Mouse (Mus musculus): ENCODE data around the gene Tmem95.

Tmem95 gene

GRCm38 (mm10) chr11:69910781-69911560 is 33.2 kb upstream of the Tmem95 start:
- in situ Hi-C loops (cut with MboI, MseI): no loop called here

GRCm38 (mm10) chr11:69910177-69910576 is 32.4 kb upstream of the Tmem95 start:
- in situ Hi-C loops (cut with MboI, MseI): no loop called here

DNA sequence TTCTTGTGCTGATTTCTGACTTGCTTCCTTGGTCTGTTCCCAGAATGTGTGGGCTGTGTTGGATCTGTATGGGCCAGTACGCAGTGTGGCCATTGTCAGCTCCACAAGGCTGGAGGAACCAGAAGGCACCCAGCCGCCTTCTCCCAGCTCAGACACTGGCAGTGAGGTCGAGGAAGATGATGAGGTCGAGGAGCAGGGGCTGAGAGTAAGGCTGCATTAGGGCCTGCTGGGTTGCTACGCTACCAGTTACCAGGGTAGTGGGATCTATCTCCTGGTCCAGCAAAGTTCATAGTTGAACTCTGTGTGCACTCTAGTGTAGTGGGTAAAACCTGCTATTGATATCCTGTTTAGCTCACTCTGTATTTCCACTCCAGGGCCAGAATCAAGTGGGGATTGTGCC is 31.4 kb upstream of the Tmem95 start:
- in situ Hi-C loops (cut with MboI, MseI): no loop called here

- in situ Hi-C loops (cut with MboI, MseI): no loop called here
Observed at GRCm38 (mm10) chr11:69908645-69909044, 30.8 kb upstream of the Tmem95 start.

- in situ Hi-C loops (cut with MboI, MseI): no loop called here
Observed at GRCm38 (mm10) chr11:69904311-69904710, 26.5 kb upstream of the Tmem95 start.

DNA sequence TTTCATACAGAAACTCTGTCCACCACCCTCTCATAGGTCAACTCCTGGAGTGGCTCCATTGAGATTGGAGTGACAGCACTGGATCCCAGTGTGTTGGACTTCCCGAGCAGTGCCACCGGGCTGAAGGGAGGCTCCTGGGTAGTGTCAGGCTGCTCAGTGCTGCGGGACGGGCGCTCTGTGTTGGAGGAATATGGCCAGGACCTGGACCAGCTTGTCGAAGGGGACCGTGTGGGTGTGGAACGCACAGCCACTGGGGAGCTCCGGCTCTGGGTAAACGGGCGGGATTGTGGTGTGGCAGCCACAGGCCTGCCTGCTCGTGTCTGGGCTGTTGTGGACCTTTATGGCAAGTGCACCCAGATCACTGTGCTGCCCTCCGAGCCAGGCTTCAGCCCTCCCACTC is 25.2 kb upstream of the Tmem95 start:
- in situ Hi-C loops (cut with MboI, MseI): no loop called here

GRCm38 (mm10) chr11:69901993-69902392 is 24.2 kb upstream of the Tmem95 start:
- in situ Hi-C loops (cut with MboI, MseI): no loop called here

DNA sequence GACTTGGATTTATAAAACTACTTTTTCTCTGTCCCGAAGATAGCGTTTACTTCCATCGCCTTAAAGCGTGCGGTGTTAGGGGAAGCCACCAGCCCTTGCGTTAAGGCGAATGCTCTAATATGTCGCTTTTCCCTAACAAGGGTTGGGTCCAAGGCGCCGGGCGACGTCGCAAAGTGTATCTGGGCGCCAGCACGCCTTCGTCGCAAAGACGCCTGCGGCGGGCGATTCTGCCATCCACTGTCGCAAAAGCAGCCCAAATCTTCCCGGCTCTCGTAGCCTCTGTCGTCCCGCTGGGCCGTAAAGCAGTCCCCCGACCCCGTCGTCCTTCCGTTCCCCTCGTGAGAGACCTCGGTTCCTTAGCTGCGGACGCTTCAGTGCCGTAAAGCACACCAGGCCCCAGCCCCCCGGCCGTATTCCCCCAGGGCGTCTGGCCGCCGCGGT is 23.6 kb upstream of the Tmem95 start:
- in situ Hi-C loops (cut with MboI, MseI): no loop called here

DNA sequence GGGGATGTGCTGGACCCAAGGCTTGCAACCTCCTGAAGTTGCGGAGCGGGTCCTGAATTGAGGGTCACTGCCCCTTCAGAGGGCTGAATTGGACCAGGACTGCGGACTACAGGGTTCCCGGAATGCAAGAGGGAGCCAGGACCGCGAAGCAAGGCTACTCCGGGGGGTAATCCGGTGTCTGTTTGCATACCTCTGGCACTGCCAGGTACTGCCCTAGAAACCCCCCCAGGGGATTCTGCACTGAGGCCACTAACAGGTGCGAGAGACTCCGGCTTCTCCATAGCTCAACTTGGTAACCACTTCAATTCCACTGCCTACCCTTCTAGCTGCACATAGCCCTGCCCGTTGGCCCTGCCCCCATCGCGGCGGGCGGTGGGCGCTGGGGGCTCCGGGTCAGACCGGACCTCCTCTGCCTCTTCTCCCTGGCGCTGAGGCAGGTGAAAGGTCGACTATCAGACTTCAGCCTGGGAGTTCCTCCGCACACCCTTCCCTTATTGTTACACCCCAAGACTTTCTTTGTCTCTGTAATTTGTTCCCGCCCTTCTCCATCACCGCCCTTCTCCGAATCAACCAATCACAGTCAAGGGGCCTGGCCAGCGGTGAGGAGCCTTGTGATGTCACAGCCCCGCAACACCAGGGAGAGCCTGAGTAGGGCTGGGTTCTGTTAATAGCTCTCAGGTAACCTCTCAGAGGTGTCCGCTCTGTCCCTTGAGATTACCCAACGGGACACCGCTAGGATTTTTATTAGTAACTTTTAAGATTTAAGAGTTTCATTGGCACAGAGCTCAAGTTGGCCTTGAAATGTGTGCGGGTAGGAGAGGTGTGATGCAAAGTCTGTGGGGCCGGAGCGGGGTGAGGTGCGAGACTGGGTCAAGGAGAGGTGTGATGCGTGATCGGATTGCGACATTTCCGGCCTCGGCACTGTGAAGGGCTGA is 22.9 kb upstream of the Tmem95 start, which contains the start of the genes 2810408A11Rik and Neurl4:
TSS of gene 2810408A11Rik (minus strand) at position 517 of the 935 bp plus-strand sequence.
TSS of gene Neurl4 (plus strand) at position 602 of the 935 bp plus-strand sequence.
- in situ Hi-C loops (cut with MboI, MseI): no loop called here

DNA sequence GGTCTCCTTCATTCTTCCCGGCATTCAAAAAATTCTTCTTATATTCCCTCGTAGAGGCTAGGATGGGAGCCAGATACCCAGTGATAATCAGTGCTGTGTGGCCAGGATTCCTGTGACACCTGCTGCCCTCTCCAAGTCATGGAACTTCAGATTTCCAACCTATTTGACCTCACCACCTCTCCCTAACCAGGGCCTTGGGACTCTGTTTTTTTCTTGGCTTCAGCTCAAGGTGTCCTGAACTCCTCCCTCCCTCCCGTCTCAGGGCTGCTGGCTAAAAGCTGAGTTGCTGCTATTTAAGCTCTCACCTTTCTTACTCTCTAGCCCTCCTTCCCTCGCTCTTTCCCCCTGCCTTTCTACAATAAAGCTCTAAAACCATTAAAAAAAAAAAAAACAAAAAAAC is 22.1 kb upstream of the Tmem95 start:
- in situ Hi-C loops (cut with MboI, MseI): no loop called here

GRCm38 (mm10) chr11:69895291-69895690 is 17.5 kb upstream of the Tmem95 start, which contains the start of gene Acap1:
Gene Acap1 (minus strand): TSS chr11:69895539.
- in situ Hi-C loops (cut with MboI, MseI): no loop called here

DNA sequence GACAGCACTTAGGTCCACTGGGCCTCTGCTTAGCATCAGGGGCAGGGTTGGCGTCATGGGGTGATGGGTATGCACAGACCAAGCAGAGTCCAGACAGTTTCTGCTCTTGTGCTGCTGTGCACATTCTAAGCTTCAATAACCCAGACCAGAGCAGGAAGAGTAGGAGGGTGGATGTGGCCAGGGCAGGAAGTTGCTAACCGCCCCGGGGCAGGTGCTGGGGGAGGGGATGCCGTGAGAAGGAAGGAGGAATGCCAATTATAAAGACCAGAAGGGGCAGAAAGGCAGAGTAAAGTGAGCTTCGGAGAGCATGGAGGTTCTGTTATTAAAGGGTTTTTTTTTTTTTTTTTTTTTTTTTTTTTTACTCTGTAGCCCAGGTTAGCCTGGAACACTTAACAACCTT is 16.9 kb upstream of the Tmem95 start:
- in situ Hi-C loops (cut with MboI, MseI): no loop called here

GRCm38 (mm10) chr11:69891482-69891881 is 13.7 kb upstream of the Tmem95 start:
- in situ Hi-C loops (cut with MboI, MseI): no loop called here

- in situ Hi-C loops (cut with MboI, MseI): no loop called here
Observed at GRCm38 (mm10) chr11:69886907-69887635, 9.3 kb upstream of the Tmem95 start.

DNA sequence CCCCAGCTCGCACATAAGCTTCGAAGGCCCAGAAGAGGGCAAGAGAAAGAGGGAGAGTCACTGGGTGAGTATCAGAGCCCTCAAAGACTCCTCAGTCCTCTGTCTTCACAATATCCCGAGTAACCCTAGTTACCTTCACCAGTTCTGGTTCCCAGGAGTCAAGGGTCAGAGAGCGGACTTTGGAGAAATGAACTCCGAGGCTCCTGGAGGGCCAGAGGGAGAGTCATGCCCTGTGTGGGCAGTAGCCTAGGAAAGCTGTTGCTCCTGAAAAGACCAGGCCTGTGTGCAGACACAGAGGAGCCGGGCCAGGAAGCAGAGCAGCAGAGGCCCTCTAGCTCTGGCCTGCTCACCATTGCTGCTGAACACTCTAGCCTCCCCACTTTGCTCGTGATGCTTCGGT is 6.8 kb upstream of the Tmem95 start:
- in situ Hi-C loops (cut with MboI, MseI): no loop called here

DNA sequence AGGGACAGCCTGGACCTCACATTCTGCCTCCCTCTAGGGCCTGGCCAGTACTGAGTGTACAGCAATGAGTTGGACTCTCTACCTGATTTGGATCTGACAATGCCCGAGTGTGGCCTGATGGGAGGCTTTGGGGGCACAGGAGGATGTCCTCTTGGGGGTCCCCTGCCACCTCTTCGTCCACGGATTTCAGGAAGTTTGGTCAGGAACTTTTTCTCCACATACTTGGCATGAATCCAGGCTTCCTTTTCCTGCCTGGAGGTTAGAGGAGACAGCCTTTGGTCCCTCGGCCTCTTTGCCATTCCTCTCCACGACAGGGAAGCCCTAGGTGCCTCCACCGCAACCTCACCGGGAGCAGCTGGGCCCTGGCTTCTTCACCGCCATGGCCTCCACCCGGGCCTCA is 6.4 kb upstream of the Tmem95 start:
- in situ Hi-C loops (cut with MboI, MseI): no loop called here

DNA sequence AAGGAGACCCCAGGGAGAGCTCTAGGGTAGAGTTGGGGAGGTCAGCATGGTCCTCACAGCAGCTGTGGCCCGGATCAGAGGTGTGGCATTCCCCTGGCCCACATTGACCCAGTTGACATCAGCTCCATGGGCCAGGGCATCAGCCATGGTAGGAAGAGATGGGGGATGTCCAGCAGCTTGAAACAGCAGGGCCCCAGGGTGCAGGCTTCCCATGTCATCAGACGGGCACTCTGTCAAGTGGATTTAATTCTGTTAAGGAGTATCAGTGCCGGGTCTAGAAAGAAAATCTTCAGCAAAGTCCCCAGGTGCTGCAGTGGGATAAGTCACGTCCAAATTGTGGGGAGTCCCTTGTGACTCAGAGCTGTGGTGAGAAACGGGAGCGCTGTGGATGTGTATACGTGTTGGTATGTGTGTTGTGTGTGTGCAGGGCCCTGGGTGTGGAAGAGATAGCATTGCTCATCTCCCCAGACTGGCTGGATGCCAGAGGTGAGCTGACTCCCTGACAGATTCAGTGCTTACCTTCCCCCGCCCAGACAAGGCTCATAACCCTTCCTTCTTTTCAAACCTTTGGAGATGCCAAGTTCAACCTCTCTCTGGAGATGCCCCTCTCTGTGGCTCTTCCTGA is 5.8 kb upstream of the Tmem95 start:
- in situ Hi-C loops (cut with MboI, MseI): no loop called here

GRCm38 (mm10) chr11:69883066-69883465 is 5.2 kb upstream of the Tmem95 start:
- in situ Hi-C loops (cut with MboI, MseI): no loop called here

- in situ Hi-C loops (cut with MboI, MseI): no loop called here
Observed at GRCm38 (mm10) chr11:69881787-69882670, 4.2 kb upstream of the Tmem95 start.
